Mouse (Mus musculus) gastrocnemius, postnatal 25 days (tissue): Measurements from ENCODE around the gene Pip4k2a. TPM values are rescaled to one million over a fixed set of nuclear protein-coding genes. Genes with fewer than 3 reads are reported as not detected.

Experiments used
- DNase-seq: peaks from one replicate; pipeline ENCODE4 v3.0.0; 2022
- total RNA-seq, 2 experiments: library from RNA; stranded (reverse); gene quantifications; 1 replicate in 1 of 2; 2 replicates in 1 of 2; pipeline ENCODE4 v1.2.3; 2021

The Pip4k2a gene
- total RNA-seq, 2 experiments from 2014 or later: 4.0 TPM

GRCm38 (mm10) chr2:18923806-18924595 is 73.9 kb downstream of the Pip4k2a start:
- no peak for DNase-seq

DNA sequence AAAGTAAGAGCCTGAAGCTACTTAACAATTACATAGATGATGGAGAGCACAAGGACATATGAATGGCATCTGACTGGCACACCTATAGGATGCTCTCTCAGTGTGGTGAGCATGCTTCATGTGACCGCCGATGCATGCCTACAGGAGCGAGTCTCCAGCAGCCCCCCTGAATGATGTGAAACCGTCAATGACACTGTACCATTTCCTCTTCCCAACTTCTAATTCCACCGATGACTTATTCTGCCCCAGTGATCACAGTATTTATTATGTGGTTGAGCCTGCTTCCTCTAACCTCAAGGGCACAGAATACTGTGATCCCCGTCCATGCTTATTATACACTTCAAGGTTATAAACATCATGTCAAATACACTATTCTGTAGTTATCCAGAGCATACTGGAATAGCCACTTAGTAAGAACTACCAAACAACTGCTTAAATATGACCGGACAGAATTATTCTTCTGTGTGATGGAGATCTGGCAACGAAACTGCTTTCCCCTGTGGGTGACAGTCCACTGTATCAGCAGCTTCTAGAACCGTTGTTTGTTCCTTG is 74.8 kb downstream of the Pip4k2a start:
- no peak for DNase-seq

DNA sequence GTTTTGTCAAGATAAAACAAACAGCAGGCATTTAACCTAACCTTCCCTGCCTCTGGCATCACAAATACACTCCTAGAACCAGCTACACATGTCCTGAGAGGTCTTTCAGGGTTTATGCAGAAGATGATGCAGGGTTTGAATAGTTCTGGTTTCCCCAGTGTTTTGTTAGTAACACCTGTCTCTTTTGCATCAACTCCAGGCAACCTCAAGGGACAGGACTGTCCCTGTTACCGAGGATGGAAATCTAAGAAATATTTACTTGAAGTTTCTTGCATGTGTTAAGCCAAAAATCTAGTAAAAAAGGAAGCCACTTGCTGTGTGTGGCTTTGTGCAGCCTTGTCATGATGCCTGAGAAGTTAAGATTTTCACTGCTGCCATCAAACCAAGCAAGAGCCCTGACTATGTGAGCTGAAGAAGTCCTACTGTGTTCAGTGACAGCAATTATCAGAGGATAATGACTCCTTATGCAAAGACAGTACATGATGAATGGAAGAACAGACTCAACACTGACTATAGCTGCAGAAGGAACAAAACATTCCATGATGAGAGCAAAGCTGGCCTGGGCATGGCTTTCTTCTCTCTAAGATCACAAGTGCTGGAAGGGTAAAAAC is 76.3 kb downstream of the Pip4k2a start:
- no peak for DNase-seq

- no peak for DNase-seq
Measured at GRCm38 (mm10) chr2:18920461-18920877, 77.5 kb downstream of the Pip4k2a start.

GRCm38 (mm10) chr2:18919797-18920354 is 78.0 kb downstream of the Pip4k2a start:
- DNase-seq: no peak

DNA sequence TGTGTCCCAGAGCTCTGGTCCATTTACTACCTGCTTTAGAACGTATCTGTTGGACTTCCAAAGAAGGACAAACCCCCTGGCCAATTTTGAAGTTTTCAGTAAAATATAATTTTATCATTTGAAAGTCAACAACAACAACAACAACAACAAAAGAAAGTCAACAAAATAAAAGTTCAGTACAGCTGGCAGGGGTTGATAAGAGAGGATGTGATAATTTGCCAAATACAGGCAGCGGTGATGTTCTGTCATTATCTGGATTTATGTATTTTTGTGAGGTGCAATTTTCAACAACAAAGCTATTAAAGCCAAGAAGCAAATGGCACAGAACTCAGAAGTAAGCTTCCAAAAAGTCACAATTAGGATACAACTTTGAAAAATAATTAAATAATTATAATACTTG is 80.1 kb downstream of the Pip4k2a start:
- DNase-seq: no peak

GRCm38 (mm10) chr2:18917380-18917750 is 80.6 kb downstream of the Pip4k2a start:
- no peak for DNase-seq

- DNase-seq: no peak
Measured at GRCm38 (mm10) chr2:18916615-18917379, 81.1 kb downstream of the Pip4k2a start.

- no peak for DNase-seq
Measured at GRCm38 (mm10) chr2:18916042-18916407, 81.9 kb downstream of the Pip4k2a start.

DNA sequence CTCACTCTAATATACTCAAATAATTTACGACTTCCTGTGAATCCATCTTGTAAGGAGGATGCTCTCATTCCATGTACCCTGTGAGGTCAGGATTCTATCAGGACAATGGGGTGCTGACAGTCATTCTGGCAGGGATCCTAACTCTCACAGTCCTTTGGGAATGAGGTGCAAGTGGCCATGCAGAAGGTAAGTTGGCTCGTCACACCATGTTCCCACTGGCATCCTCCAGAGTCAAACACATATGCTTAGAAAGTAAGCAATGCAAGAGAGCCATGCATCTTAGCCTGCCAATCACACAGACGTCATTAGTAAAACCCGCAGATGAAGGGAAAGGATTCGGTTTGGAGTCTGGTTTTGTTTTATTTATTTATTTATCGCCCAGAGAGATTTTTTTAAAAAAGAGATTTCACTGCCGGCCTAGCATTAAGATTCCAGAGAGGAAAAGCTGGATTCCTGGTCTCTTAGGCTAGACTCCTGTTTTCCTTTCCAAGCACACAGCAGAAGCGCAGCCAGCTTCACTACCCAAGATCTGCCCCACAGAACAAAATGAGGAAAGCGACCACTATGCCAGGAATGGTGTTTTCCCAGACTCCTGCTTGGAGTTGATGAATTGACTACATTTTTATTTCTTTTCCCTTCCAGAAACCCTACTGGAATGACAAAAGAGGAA is 82.4 kb downstream of the Pip4k2a start:
- no peak for DNase-seq

- DNase-seq: no peak
Measured at GRCm38 (mm10) chr2:18914750-18915149, 83.2 kb downstream of the Pip4k2a start.

DNA sequence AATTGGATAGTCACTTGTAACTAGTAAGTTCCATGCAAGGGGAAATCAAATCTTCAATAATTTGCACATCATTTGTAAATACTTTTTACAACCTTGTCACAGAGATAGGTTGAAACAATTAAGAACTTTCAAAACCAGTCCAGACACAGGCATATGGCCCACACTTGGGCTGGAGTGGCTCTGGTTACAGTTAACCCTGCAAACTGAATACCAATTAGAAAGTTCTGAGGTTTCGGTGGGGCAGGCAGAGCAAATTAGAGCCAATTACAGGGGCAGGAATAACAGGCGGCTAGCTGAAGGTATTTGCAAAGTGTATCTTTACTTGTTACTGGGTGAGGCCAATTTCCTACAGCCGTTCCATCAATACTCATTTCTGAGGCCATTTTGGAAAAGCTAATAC is 84.3 kb downstream of the Pip4k2a start:
- DNase-seq: no peak

DNA sequence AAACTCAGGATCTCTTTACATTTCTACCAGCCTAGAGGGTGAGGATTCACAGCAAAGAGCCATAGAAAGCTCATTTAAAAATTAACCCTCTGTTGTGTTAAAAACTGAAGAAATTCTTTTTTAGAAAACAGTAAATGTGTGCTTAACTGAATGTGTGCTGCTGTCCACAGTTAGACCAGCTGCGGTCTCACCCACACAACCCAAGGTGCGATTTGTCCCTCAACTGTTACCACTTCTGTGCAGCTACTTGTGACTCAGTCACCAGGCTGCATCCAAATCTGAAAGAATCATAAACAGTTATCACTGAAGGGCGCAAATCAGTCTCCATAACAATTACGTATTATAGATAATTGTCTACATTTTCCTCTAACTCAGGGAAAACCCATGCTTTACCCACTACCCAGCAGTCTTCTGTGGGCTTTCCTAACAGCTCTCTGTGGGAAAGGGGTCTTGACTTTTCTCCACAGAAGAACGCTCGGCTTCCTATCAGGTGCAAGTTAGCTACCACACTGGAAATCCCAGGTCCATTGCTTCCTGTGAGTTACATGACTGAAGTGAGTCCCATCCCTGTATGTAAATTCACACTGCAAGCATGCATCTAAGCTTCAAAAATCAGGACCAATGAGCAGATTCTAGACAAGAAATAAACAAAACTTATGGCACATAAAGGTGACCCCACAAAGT is 86.5 kb downstream of the Pip4k2a start:
- no peak for DNase-seq

DNA sequence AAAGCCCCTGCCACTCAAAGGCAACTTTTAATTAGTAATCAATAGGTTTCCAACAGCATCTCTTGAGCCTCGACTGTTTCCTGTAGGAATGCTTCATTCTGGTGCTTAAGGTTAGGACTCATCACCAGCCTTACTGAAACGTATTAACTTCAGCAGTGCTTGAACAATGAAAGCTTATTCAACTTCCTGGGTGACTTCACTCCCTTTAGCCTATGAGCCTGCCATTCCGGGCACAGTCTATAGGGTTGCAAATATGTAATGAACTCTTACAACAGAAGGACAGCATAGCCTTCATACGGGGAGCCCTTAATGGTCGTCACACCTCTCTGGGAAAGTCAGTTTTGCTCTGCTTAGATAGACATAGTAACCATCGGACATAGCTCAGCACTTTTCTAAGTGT is 87.7 kb downstream of the Pip4k2a start:
- DNase-seq: no peak

- DNase-seq: no peak
Measured at GRCm38 (mm10) chr2:18909713-18910112, 88.2 kb downstream of the Pip4k2a start.

- DNase-seq: no peak
Measured at GRCm38 (mm10) chr2:18907269-18907668, 90.7 kb downstream of the Pip4k2a start.

DNA sequence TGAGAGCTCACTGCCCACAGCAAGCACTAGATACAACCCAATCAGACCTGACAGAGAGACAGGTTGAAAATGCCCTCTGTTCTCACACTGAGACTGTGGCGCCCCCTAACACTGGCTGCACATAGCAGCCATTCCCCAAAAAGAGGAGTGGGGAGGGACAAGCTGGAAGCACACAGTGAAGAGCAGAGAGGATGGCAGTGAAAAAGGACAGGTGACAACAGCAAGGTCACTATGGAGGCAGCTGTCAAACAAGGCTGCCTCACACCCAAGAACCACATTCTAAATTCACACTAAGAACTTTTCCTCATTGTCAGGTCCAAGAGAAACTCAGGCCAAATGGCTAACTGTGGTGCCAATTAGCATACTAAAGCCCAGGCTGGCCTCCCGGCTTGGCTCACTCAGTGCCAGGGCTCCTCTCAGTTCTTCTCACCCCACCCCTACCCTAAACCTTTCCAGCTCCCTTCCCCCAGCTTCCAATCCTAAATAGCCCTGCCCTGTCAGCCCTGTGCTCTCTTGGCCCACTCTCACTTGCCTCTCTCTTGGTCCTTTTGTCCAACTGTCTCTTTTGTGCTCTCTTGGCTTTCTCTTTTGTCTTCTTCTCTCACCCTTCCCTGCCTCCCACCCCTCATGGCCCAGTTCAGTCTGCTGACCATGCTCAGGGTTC is 91.4 kb downstream of the Pip4k2a start:
- no peak for DNase-seq

DNA sequence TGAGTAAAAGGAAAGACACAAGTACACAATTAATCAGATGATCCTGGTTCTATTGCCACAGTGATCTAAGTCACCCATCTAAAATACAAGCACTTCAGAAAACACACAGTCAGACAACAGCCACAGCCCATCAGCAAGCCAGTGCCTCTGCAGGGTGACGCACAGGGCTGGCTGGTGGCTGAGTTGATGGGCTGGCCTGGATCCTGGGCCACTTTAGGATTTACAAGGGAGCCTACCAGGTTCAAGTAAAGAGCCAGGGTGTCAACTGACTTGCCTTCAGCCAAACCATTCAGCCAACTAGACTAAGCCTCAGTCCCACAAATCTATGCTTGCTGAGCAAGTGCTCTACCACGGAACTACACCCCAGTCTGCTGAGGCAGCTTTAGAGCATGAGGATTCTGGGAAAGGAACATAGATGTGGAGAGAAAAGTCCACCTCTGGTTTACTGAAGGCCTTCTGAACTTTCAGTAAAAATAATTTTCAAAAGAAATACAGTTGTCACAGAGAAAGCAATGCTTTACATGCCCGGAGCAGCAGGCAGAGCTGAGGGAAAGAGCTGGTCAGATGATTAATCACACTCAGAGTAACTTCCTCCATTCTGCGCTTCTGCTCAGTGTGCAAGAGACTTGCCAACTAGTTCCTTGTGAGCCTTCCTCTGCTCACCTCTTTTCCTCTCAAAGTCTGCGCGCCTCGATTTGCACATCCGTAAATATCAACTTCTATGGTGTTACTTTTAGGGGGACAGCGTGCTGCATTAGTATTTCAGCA is 94.4 kb downstream of the Pip4k2a start:
- peak; percentile 32 for DNase-seq

DNA sequence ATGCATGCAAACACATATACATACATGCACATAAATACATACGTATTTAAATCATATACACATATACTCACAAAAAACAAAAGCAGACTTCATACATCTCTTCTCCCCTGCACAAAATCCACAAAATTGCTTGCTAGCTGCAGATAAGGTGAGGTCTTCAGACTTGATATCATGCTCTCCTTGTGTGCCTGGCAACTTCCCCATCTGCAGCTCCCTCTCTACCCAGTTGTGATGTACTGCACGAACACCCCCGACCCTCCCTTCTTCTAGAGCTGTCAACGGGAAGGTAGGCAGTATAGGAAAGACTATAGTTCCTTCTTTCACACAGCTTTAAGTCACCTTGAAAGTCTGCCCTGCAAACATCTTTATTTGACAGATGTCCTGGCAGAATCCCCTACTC is 96.8 kb downstream of the Pip4k2a start:
- no peak for DNase-seq

DNA sequence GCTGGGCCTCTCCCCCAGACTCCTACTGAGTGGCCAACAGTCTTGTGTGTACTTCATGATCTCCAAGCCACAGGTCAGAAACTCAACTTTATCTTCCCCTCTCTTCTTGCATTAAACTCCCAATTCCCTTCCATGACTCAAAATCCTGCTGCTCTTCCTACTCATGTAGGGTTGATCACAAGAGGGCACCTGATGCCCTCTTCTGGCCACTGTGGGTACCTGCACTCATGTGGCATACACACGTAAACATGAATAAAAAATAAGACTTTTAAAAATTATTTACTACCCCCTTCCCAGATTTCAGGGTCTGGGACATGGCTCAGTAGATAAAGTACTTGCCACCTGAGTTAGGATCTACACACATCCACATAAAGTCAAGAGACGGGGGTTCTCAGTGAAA is 97.3 kb downstream of the Pip4k2a start:
- no peak for DNase-seq
